Mouse (Mus musculus) left cerebral cortex, adult 8-10 months (tissue): ENCODE data around the gene Syvn1. TPM values are rescaled to one million over a fixed set of nuclear protein-coding genes. Genes with fewer than 3 reads are reported as not detected.
"Not testable (repeated sequence)": the region's sequence is repeated elsewhere in the genome, so short reads cannot be mapped to it uniquely, and the experiment has no call there.

Experiments
- DNase-seq, 2 experiments: peaks; one replicate each; pipeline ENCODE4 v3.0.0; 2022; ENCODE audit warnings: low spot score in 2 of 2
- total RNA-seq, 4 experiments: library from RNA; stranded (reverse); gene quantifications; 2 replicates each; pipeline ENCODE4 v1.2.4; 2022

The Syvn1 gene
- total RNA-seq, 4 experiments from 2014 or later: 35.7 to 40.3 (median 37.6) TPM

DNA sequence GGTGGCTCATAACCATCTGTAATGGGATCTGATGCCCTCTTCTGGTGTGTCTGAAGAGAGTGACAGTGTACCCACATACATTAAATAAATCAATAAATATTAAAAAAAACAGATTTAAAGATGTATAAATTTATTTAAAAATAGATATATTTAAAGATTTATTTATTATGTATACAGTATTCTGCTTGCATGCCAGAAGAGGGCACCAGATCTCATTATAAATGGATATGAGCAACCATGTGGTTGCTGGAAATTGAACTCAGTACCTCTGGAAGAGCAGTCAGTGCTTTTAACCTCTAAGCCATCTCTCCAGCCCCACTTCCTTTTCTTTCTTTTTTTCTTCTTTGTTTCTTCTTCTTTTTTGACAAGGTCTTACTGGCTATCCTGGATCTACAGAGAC, 6.4 kb upstream of the Syvn1 start:
- no peak for DNase-seq

DNA sequence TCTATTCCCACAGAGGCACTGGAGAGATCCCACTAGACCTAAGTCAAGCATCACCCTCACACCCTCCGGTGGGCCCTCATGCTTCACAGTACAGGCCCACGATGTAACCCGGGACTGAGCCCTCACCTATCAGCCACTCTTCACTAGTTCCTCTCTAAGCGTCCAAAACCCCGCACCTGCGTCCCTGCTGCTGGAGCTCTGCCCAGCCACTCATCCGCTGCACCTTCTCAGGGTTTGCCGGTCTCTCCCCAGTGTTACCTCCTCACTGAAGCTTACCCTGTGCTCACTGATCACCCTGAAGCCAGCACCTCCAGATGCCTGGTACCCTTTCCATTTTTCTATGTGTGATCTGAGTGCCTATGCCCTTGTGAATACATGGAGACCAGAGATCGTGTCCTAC, 4.1 kb upstream of the Syvn1 start:
- no peak for DNase-seq

DNA sequence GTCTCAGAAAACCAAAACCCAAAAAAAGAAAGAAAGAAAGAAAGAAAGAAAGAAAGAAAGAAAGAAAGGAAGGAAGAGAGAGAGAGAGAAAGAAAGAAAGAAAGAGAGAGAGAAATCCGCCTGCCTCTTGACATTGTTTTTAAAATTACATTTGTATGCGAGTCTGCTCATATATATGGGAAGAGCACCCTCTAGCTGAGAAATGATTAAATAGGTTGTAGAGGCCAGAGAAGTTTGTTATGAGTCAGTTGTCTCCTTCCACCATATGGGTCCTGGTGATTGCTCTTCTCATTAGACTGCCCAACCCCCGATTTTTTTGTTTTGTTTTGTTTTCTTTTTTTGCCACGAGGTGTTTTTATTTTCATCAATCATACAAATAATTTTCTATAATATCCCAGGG, 2.3 kb upstream of the Syvn1 start:
- DNase-seq: not testable (repeated sequence)

DNA sequence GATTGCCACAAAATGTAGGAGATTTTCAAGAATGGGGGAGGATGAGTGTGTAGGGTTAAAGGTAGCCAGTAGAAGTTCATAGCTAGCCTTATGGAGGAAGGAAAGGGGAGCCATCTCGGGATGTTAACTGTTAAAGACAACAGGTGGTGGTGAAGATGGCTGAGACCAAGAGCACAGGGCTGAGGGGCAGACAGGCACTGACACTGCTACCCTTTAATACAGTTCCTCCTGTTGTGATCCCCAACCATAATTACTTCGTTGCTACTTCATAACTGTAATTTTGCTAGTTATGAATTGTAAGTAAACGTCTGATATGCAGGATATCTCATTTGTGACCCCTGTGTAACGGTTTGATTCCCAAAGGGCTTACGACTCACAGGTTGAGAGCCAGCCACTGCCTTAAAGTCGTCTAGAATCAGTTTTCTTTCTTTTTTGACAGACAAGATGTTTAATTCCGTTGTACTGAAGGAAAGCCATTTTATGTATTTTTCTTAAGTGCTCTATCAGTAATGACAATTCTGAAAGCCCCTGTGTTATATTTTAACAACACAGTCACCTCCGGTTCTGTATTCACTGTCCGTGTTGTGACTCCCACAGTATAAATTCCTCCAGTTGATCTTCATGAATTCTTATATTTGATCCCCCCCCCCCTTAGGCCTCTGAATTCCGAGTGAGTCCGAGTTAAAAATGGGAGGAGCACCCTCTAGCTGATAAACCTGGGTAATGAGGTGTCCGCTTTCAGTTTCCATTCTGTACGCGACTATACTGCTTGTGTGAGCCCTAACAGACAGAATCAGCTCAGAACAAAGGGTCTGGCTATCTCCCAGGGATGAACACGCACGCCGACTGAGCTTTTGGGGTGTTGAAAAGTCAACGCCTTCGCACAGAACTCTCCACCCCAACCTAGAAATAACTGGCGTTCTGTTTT, 746 bp upstream of the Syvn1 start:
- DNase-seq: no peak

DNA sequence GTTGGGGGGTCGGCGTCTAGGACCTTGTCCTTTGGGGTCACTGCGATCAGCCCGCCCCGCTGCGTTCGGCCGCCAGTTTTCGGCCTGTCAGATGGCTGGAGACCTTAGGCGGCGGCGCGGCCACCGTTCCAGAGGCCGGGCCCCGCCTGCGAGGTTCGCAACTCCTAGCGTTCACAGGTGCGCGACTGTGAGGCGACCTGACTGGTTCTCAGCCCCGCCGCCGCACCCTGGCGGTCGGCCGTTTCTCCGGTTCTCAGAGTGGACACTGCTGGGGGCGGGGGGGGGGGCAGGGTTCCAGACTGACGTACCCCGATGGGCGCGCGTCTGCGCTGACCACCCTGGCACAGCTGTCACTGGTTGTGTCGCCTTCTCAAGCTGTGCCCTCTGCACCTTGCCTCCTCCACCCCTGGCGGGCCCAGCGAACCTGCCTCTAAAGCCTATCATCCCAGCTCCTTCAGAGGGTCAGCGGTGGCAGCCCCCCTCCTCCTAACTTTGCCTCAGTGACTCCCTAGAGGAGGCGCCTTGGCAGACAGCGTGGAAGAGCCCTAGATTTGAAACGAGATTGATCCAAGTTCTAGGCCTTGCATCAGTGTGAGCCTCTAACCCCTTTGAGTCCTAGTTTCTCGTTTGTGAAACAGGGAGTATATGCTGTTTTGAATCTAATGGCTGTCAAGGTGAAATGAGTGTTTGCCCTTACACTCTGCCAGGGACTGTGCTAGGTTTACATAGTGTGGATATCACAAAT, 950 bp downstream of the Syvn1 start:
- DNase-seq: no peak

DNA sequence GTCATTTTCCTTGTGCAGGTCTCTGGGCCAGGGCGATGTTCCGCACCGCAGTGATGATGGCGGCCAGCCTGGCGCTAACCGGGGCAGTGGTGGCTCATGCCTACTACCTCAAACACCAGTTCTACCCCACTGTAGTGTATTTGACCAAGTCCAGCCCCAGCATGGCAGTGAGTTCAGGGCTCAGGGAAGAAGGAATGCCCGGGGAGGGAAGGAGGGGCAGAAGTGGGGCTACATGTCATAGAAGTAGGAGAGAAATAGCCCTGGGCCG, 1.5 kb downstream of the Syvn1 start:
- DNase-seq: no peak

DNA sequence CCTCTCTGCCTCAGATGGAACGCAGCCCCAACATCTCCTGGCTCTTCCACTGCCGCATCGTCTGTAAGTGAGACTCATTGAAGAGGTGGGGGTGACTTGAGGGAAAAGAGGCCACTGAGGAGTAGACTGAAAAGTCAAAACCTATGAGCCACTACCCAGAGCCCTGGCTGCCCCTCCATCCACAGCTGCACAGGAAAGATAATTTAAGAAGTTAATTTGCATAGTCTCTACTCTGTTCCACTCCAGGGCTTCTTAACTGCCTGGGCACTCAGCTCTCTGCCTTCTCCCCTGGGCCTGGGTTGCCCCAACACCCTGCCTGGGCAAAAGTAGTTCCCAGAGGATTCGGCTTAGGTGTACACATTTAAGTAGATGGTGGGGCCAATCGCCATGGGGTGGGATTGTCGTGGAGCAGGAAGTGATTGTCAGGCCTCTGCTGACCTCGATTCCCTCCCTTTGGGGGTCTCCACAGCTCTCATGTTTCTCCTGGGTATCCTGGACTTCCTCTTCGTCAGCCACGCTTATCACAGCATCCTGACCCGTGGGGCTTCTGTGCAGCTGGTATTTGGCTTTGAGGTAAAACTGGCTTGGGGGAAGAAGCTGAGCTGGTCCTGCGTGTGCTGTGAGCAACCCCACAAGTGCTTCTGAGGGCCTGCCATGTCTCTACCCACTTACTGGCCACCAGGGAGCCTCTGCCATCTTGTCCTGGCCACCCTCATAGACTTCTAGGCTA, 2.5 kb downstream of the Syvn1 start:
- no peak for DNase-seq

DNA sequence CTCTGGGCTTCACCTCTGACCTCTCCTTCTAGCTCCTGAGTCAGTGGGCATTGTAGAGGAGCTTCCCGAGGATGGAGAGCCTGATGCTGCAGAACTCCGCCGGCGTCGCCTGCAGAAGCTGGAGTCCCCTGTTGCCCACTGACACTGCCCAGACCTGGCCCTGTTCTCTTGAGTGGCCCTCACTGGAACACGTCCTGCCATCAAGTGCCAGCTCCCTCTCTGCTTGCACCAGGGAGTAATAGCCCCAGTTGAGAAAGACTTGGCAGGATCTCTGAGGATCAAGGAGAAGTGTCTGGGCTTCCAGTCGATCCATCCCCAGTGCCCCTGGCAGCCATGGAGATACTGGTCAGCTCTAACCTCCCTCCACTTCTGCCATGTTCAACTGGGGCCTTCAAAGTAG, 6.1 kb downstream of the Syvn1 start:
- DNase-seq: no peak

DNA sequence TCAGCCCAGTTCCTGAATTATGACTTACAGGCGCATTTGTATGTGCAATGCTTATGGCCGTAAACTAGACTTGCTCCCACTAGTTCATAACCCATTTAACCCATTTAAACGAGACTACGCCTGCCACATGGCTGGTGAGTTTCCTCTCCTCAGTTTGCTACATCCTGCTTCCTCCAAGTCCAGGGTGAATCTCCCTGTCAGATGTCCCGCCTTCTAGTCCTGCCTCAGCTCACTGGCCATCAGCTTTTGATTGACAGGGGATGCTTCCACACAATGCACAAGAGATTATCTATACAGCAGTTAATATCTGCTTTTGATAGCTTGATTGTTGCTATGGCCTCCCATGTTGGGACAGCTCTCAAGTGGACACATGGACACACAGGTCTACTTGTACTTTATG, 7.9 kb downstream of the Syvn1 start:
- no peak for DNase-seq

DNA sequence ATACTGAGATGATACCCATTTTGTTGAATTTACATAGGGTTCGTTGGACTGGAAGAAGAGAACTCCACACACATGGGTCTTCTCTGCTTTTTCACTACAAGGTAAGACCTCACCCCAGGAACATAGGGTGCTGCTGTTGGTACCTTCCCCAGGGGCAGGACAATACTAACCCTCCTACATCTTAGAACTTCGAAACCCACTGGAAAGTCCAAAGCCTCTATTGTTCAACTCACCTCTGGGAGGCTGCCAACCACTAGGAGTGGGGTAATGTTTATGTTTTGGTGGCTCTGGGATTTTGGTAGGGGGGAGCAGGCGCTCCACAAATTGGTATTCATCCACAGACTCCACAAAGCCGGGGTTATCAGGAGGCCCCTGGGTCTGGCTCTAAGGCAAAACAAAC, 10.3 kb downstream of the Syvn1 start:
- DNase-seq: no peak

DNA sequence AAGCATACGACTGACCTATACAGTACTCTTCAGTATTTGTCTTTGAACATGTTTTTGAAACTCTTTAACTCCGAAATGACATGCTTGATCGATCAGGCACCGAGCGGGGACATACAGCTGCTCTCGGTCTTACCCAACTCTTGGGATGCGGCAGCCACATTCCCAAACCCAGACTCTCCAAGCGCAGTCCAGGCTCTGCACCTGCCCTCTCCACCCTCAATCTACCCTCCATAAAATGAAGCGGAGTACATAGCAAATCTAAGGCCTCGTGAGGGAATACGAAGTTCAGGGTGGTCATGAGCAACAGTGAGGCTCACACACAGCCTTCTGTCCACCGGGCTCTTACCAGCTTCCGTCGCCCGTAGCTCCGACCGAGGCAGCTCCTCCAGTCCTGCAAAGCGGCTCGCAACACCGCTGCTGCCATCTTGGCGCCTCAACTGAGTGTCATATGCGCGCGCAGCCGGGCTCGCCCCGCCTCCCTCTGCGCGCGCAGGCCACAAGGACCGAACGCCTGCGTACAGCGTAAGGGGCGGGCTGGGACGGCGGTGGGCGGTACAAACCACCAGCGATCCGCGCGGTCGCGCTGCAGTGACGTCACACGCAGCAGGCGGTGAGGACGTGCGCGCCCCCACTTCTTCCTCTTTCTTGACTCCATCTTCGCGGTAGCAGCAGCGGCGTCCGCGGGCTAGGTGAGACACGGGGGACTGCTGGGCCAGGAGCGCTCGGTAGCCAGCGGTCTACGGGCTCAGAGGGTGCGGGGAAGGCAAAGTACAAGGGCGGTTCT, 11.1 kb downstream of the Syvn1 start, which contains the start of the genes Mrpl49 and Fau:
Gene Mrpl49, minus strand, starts transcription at position 473 of the 784 bp plus-strand sequence.
Gene Fau, plus strand, starts transcription at position 532 of the 784 bp plus-strand sequence.
- peak; percentile 97 to 99 for DNase-seq

DNA sequence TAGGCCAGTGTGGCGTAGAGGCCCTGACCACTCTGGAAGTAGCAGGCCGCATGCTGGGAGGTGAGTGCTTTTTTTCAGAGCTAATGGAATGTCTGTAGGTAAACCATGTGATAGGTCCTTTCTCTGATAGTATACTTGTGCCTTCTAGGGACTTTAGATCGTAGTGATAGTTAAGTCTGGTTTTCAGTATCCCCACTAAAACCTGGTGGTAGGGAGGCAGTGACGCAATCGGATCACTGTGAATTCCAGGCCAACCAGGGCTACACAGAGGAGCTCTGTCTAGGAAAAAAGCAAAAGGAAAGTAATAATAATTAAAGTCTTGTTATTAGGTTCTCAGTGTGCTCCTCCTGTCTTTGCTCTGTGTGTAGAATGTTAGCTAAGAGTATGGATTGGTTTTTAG, 12.1 kb downstream of the Syvn1 start:
- no peak for DNase-seq

DNA sequence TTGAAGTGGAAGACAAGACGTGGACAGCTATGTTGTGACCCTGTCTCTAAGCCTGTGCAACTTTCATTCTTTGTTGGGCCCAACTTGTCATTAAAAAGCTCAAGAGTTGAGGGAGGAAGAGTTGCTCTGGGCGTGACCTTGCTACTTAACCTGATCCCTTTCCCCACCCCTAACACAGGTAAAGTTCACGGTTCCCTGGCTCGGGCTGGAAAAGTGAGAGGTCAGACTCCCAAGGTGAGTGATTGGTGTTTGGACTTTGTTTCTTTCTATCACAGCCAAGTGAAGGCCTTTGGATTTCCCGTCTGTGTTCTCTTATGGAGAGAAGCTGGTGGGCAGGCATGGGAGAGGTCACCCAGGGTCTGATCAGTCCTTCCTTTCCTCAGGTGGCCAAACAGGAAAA, 12.6 kb downstream of the Syvn1 start:
- no peak for DNase-seq

DNA sequence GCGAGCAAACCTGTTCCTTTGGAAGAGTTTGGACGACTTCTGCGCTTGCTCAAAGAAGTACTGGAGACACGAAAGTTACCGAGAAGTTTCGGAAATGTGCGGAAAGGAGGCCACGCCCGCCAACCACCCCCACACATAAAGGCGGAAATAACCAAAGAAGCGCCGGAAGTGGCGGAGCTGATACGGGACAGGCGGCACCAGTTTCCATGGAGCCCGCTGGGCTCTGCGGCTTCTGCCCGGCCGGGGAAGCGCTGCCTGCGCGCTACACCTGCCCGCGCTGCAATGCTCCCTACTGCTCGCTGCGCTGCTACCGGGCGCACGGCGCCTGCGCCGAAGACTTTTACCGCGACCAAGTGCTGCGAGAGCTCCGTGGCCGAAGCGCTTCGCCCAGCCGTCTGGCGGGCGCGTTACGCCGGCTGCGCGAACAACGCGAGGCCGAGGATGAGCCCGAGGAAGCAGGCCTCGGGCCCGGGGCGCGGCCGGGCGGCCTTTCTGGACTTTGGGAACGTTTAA, 14.7 kb downstream of the Syvn1 start, which contains the start of gene Znhit2:
Gene Znhit2, plus strand, starts transcription at position 172 of the 513 bp plus-strand sequence.
- DNase-seq: peak; percentile 83 to 92

DNA sequence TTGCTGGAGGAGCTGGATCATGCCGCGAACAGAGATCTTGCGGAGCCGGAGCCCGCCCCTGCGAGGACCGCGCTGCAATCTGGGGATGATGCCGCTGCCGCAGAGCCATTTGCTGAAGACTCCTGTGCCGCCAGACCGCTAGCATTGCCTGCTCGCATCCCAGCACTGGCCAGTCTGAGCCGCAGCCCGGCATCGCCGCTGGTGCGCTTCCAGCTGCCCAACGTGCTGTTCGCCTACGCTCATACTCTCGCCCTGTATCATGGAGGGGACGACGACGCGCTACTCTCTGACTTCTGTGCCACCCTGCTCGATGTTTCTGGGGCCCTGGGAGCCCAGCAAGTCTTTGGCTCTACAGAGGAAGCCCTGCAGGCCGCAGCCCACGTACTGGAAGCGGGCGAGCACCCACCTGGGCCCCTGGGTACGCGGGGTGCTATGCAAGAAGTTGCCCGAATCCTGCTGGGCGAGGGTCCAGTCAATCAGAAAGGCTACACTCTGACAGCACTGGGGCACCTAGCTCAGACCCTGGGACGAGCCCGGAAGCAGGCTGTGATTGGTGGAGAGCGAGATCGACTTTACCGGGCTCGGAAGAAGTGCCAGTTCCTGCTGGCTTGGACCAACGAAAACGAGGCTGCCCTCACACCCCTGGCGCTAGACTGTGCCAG, 15.4 kb downstream of the Syvn1 start:
- no peak for DNase-seq

DNA sequence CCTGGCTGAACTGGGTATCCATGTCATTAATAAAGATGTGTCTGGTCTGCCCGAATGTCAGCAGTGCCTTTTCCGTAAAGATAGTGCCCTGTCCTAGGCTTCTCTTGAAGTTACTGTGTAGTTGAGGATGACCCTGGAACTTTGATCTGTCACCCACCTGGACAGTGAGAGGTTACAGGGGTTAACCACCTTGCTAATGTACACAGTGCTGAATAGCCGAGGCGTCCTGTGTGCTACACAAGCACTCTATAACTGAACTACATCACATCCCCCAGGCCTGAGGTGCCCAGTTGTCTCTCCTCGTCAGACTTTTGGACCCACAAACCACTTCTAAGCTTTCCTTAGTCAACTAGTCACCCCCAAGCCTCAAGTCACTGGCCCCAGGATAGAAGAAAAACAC, 16.0 kb downstream of the Syvn1 start:
- DNase-seq: no peak

DNA sequence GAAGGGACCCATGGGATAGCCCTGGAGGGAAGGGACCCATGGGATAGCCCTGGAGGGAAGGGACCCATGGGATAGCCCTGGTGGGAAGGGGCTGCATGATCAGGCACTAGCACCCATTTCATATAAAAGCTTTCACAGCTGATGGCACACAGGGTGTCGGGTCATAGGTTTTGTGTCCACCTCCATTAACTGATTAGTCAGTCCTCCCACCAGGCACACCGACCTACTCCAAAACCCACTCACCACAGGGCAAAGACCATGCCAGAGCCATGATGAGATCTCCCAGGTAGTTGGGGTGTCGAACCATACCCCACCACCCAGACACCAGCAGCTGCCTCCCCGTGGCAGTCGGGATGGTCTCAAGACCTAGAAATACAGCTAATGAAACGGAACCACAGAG, 16.7 kb downstream of the Syvn1 start:
- no peak for DNase-seq

DNA sequence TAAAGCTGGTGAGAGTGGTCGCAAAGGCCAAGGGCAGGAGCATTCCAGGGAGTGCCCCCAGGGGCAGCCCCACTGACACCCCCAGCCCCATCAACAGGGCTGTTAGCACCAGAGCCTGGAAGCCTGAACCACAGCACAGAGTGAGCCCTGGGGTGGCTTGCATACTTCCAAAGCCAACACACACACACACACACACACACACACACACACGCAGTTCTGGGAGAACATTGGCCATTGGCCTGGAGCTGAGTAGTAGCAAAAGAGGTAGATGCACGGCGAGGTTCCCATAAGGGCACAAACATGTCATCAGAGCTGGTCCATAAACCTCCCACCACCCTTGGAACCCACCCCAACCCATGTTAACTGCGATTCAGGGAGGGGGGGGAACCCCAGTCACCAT, 20.2 kb downstream of the Syvn1 start:
- no peak for DNase-seq

DNA sequence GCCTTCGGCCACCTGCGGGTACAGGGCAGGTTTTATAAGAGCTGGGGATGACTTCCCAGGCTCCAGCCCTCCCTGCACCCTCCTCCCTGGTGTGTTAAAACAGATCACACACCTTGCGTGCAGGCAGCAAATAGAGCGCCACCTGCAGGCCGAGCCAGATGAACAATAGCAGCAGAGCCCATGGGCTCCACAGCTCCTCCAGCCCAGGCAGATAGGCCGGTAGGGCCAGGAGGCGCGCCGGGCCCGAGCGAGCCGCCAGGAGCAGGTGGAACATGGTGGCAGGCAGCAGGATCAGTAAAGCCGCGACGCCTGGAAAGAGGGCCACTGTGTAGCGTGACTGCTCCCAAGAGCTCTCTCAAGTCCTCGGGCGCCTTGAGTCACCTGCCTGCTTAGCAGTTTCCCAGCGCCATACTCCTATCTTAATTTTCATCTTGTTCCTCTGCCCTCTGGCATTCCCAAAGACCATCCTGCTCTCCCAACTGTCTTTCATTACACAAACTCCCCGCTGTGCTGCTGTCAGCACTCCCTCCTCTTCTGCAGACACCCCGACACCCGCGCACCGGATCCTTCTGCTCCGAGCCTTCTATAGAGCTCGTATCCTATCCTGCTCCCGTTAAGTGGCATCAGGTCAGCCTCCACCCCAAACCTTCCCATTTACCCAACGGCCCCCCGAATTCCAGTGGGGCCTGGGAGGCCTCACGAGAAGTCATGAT, 20.8 kb downstream of the Syvn1 start:
- DNase-seq: peak; percentile 60 to 80
